Mouse (Mus musculus): ENCODE measurements around the gene Ttc1. TPM values are rescaled to one million over a fixed set of nuclear protein-coding genes. Genes with fewer than 3 reads are reported as not detected.

The Ttc1 gene
- 74.0 and 79.3 TPM in 2 replicates for polyA plus RNA-seq (2014; fragmentation: Nextera tagmentation; extraction: Ambion mirVana)

DNA sequence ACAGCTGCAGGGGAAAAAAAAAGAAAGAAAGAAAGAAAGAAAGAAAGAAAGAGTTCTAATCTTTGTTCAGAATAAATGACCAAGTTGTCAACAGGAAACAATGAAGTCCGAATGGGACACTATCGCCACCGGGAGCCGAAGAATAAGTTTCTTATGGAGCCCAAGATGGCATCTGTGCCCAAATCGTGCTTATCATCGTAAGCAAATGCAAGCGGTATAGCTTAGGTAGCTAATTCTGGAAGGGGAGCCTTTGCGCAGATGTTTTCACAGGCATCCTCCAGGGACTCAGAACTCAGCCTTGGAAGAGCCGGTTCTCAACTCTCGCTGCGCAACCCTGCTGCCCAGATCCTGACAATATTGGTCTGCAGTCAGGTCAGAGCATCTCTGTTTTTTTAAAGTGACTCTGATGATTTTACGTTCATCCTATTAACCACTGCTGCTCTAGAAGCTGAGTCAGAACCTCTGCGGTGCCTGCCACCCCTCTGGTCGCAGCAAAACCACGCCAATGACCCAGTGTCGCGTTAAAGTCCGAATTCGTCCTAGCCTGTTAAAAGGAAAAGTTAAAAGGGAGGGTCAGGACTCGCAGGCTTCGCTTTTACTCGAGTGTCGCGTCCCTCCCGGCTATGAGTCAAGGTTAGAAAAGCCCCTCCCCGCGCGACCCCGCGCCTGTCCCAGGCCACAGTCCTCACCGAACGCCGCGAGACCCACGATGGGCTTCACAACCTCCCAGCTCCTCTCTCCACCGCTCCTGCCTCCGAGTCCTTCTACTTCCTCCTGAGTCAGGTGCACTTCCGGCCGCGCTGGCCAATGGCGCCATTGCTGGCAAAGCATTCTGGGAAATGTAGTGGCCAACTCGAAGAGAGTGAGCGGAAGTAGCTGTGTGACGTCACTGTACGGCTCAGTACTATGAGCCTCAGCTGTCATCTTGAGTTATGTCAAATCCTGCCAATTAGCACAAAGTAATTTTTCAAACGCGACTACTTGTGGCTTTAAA is at the start of gene Ttc1:
Ttc1 (minus strand) TSS at position 776 of the 994 bp plus-strand sequence.
- WGBS: 3% methylated on average over 47 of the region's 47 CpGs

DNA sequence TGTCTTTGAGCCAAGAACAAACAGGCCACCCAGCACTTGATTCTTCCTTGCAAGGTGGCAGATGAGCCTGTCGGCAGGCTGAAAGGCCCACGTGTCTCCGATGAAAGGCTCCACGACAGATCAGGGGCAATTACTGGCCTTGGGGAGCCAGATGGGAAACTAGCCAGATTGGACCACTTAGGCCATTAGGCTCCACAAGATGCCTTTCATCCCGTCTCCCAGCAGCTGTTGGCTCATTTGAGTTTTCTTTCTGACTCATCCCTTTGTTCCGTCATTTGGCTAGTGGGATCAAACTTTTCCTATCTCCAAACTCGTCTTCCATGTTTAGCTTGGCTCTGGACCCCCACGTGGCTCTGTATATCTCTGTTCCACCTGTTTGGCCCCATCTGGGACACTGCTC is 48.2 kb upstream of the Ttc1 start:
- Histone ChIP-seq H3K4me1 (ENCODE audit: control insufficient read depth, insufficient read depth, low read length) (no peaks in the 10 kb centered on the region), H3K36me3 (ENCODE audit: control insufficient read depth, insufficient read depth, low read length) (no peaks in the 10 kb centered on the region), H3K4me3 (replicated peaks; ENCODE audit: low read depth, low read length) (no peak overlapping the region), H3K9me3 (ENCODE audit: control insufficient read depth, low read length) (no peaks in the 10 kb centered on the region), H3K4me2 (ENCODE audit: low read length) (no peak overlapping the region), H3K9ac (replicated peaks; ENCODE audit: low read length) (no peak overlapping the region), H3K27me3 (ENCODE audit: control insufficient read depth, insufficient read depth, low read length) (no peaks in the 10 kb centered on the region), H3K27ac (replicated peaks; ENCODE audit: low read depth, low read length) (no peak overlapping the region)
- WGBS: 79% methylated on average over 8 of the region's 8 CpGs
- ATAC-seq (ENCODE audit: low FRiP score, low TSS enrichment) (no peak), DNase-seq (no peak)

More for the DNA sequence above, at the start of gene Ttc1:
- peak within 1 kb of the TSS; percentile 56 for H3K27ac ChIP-seq (replicated peaks; ENCODE audit: low read depth, low read length)
- peaks cover 26% of the 10 kb centered on the region for H3K36me3 ChIP-seq (ENCODE audit: control insufficient read depth, insufficient read depth, low read length)
- ATAC-seq (ENCODE audit: low FRiP score, low TSS enrichment) (peak; percentile 100), DNase-seq (peak; percentile 99)
- H3K4me1 ChIP-seq (ENCODE audit: control insufficient read depth, insufficient read depth, low read length): peaks cover 6% of the 10 kb centered on the region; the same call in 1 of the 2 replicates
- H3K9me3 ChIP-seq (ENCODE audit: control insufficient read depth, low read length): no peaks in the 10 kb centered on the region
- H3K9ac ChIP-seq (replicated peaks; ENCODE audit: low read length): peak within 1 kb of the TSS; percentile 68
- H3K27me3 ChIP-seq (ENCODE audit: control insufficient read depth, insufficient read depth, low read length): no peaks in the 10 kb centered on the region
- H3K4me2 ChIP-seq (ENCODE audit: low read length): peak within 1 kb of the TSS; percentile 70
- H3K4me3 ChIP-seq (replicated peaks; ENCODE audit: low read depth, low read length): peak within 1 kb of the TSS; percentile 65

DNA sequence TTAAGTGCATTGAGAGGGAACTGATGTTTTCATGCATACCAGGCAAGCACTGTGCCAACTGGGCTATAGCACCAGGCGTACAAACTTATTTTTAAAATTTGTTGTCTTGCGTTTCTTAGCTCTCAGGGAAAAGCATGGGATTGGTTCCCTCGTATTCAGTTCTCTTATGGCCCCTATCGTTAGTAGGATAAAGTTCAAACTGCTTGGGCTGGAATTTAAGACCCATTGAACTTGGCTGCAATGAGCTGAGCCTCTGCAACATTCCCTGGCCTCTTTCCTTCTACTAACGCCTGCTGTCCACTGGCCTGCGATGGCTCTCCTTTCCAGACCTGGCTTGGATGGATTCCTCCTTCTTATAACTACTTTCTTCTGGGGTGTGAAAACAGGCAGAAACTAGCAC is 42.6 kb upstream of the Ttc1 start:
- no peaks in the 10 kb centered on the region for H3K9me3 ChIP-seq (ENCODE audit: control insufficient read depth, low read length)
- DNase-seq: no peak
- no peaks in the 10 kb centered on the region for H3K36me3 ChIP-seq (ENCODE audit: control insufficient read depth, insufficient read depth, low read length)
- H3K4me2 ChIP-seq (ENCODE audit: low read length): no peak overlapping the region
- 93% methylated on average over 6 of the region's 6 CpGs for WGBS
- H3K27me3 ChIP-seq (ENCODE audit: control insufficient read depth, insufficient read depth, low read length): no peaks in the 10 kb centered on the region
- no peak for ATAC-seq (ENCODE audit: low FRiP score, low TSS enrichment)
- H3K27ac ChIP-seq (replicated peaks; ENCODE audit: low read depth, low read length): no peak overlapping the region
- H3K4me3 ChIP-seq (replicated peaks; ENCODE audit: low read depth, low read length): no peak overlapping the region
- no peak overlapping the region for H3K9ac ChIP-seq (replicated peaks; ENCODE audit: low read length)
- no peaks in the 10 kb centered on the region for H3K4me1 ChIP-seq (ENCODE audit: control insufficient read depth, insufficient read depth, low read length)

DNA sequence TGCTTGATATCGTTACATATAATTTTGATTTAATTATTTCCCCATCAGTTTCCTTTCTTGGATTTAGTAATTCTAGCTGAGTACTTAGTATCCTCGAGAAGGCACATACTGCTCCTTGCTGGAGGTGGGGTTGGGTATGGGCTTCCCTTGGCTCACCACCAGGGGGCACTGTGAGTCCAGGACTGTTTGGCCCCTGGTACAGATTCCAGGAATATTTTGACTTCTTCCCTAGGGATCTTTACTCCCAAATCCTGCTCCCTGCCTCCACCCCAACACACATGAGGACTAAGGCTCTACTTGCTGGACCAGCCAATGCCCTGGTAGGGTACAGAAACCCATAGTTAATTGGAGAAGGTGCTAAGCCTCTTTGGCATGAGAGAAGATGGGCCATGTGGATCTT is 36.0 kb upstream of the Ttc1 start:
- Histone ChIP-seq H3K4me2 (ENCODE audit: low read length) (no peak overlapping the region), H3K9ac (replicated peaks; ENCODE audit: low read length) (no peak overlapping the region), H3K27ac (replicated peaks; ENCODE audit: low read depth, low read length) (no peak overlapping the region), H3K27me3 (ENCODE audit: control insufficient read depth, insufficient read depth, low read length) (no peaks in the 10 kb centered on the region), H3K36me3 (ENCODE audit: control insufficient read depth, insufficient read depth, low read length) (no peaks in the 10 kb centered on the region), H3K4me3 (replicated peaks; ENCODE audit: low read depth, low read length) (no peak overlapping the region), H3K4me1 (ENCODE audit: control insufficient read depth, insufficient read depth, low read length) (no peaks in the 10 kb centered on the region), H3K9me3 (ENCODE audit: control insufficient read depth, low read length) (no peaks in the 10 kb centered on the region)
- 11% methylated on average over 2 of the region's 2 CpGs for WGBS
- peak; percentile 82 for DNase-seq
- no peak for ATAC-seq (ENCODE audit: low FRiP score, low TSS enrichment)

DNA sequence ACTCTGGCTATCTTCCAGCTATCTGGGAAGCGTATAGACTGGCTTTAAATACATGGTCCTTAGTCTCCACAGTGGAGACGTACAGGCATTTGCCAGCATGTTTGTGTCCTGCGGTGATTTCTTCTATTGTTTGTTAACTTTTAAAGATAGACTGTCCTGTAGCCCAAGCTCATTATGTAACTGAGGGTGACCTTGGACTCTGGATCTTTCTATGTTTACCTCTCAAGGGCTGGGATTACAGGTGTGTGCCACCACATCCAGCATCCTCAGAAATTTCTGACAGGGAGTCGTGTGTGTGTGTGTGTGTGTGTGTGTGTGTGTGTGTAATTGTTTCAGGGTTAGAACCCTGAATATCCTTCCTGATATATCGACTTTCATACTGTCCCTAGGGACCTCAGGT is 35.3 kb upstream of the Ttc1 start:
- no peak overlapping the region for H3K9ac ChIP-seq (replicated peaks; ENCODE audit: low read length)
- H3K27ac ChIP-seq (replicated peaks; ENCODE audit: low read depth, low read length): no peak overlapping the region
- no peaks in the 10 kb centered on the region for H3K9me3 ChIP-seq (ENCODE audit: control insufficient read depth, low read length)
- DNase-seq (no peak), ATAC-seq (ENCODE audit: low FRiP score, low TSS enrichment) (no peak)
- 81% methylated on average over 5 of the region's 5 CpGs for WGBS
- H3K4me3 ChIP-seq (replicated peaks; ENCODE audit: low read depth, low read length): no peak overlapping the region
- no peaks in the 10 kb centered on the region for H3K36me3 ChIP-seq (ENCODE audit: control insufficient read depth, insufficient read depth, low read length)
- no peak overlapping the region for H3K4me2 ChIP-seq (ENCODE audit: low read length)
- H3K27me3 ChIP-seq (ENCODE audit: control insufficient read depth, insufficient read depth, low read length): no peaks in the 10 kb centered on the region
- H3K4me1 ChIP-seq (ENCODE audit: control insufficient read depth, insufficient read depth, low read length): no peaks in the 10 kb centered on the region

DNA sequence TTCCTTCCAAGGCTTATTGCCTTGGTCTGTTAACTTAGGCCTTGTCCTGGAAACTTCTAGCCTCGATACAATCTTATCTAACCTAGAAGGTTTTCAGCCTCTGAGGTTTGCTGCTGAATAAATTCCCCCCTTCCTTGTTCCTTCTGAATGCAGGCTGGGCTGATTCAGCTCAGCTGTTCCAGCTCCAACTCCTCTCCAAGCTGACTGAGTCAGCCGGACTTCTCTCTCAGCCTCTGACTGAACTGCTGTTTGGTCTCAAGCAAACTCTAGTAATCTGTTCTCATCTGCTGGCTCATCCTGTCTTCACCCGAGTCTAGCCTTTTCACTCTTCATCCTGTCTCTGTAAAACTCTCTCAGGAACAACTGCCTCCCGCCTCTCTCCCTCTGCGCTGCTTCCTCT is 31.7 kb upstream of the Ttc1 start:
- no peak overlapping the region for H3K4me2 ChIP-seq (ENCODE audit: low read length)
- no peak overlapping the region for H3K4me3 ChIP-seq (replicated peaks; ENCODE audit: low read depth, low read length)
- no peaks in the 10 kb centered on the region for H3K9me3 ChIP-seq (ENCODE audit: control insufficient read depth, low read length)
- H3K27ac ChIP-seq (replicated peaks; ENCODE audit: low read depth, low read length): no peak overlapping the region
- no peaks in the 10 kb centered on the region for H3K36me3 ChIP-seq (ENCODE audit: control insufficient read depth, insufficient read depth, low read length)
- DNase-seq (no peak), ATAC-seq (ENCODE audit: low FRiP score, low TSS enrichment) (no peak)
- H3K9ac ChIP-seq (replicated peaks; ENCODE audit: low read length): no peak overlapping the region
- H3K4me1 ChIP-seq (ENCODE audit: control insufficient read depth, insufficient read depth, low read length): no peaks in the 10 kb centered on the region
- peaks cover 13% of the 10 kb centered on the region; the same call in 1 of the 2 replicates for H3K27me3 ChIP-seq (ENCODE audit: control insufficient read depth, insufficient read depth, low read length)
- 75% methylated on average over 5 of the region's 5 CpGs for WGBS

DNA sequence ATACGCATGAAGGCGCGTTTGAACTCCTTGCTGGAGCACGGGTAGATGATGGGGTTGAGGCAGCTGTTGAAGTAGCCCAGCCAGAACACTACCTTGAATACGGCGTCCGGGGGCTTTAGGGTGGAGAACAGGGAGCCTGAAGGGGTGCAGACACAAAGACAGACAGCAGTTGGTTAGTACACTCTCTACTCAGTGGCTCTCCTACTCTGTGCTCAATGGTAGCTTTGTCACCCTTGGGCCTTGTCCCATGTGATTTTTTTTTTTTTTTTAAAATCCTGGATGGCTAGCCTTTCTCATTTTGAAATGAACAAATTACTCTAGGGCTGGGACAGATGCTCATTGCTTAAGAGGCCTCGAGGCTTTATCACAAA is 28.5 kb upstream of the Ttc1 start:
- peak overlapping the region; percentile 45; the same call in 1 of the 2 replicates for H3K9ac ChIP-seq (replicated peaks; ENCODE audit: low read length)
- no peak for DNase-seq
- no peaks in the 10 kb centered on the region for H3K9me3 ChIP-seq (ENCODE audit: control insufficient read depth, low read length)
- H3K4me2 ChIP-seq (ENCODE audit: low read length): peak overlapping the region; percentile 67
- H3K27ac ChIP-seq (replicated peaks; ENCODE audit: low read depth, low read length): no peak overlapping the region
- peaks cover 13% of the 10 kb centered on the region; the same call in 1 of the 2 replicates for H3K27me3 ChIP-seq (ENCODE audit: control insufficient read depth, insufficient read depth, low read length)
- no peaks in the 10 kb centered on the region for H3K4me1 ChIP-seq (ENCODE audit: control insufficient read depth, insufficient read depth, low read length)
- ATAC-seq (ENCODE audit: low FRiP score, low TSS enrichment): no peak
- peak overlapping the region; percentile 36 for H3K4me3 ChIP-seq (replicated peaks; ENCODE audit: low read depth, low read length)
- whole genome bisulfite sequencing: 16% methylated on average over 8 of the region's 8 CpGs
- H3K36me3 ChIP-seq (ENCODE audit: control insufficient read depth, insufficient read depth, low read length): no peaks in the 10 kb centered on the region

DNA sequence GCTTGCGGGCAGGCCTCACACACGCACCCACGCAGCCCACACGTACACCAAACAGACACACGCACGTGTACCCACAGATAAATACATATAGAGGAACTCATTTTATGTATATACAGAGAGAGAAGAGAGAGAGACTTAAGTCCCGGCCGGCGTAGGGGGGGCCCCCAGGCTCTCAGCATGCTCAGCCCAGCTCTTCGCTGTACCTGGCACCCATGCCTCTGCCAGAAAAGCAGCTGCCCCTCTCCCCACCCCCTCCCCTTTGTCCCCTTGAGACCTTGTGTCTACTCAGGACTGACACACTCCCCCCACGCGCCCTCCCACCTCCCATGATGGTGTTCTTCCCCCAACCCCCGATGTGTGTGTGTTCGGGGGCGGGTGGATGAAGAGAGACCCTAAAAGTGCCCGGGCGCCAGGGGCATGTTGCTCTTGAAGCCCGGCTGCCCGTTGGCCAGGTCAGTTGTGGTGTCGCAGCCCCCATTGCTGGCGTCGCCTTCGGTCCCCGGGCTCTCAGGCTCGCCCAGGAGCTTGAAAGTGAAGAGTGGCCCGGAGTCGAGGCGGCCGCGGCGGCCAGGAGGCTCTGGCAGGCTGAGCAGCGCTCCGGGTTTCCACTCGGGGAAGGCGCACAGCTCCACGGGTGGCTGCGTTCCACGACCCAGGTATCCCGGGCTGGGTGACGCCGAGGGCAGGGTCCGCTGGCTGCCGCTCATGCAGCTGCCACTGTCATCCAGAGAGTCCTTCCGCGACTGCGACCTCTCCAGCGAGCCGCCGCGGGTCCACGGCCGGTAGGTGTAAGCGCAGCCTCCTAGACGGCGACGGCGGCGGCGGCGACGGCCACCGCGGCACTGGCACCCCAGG is 27.9 kb upstream of the Ttc1 start:
- Histone ChIP-seq H3K36me3 (ENCODE audit: control insufficient read depth, insufficient read depth, low read length) (no peaks in the 10 kb centered on the region), H3K9ac (replicated peaks; ENCODE audit: low read length) (peak overlapping the region; percentile 45; the same call in 1 of the 2 replicates), H3K4me1 (ENCODE audit: control insufficient read depth, insufficient read depth, low read length) (no peaks in the 10 kb centered on the region), H3K27me3 (ENCODE audit: control insufficient read depth, insufficient read depth, low read length) (peaks cover 13% of the 10 kb centered on the region; the same call in 1 of the 2 replicates), H3K4me2 (ENCODE audit: low read length) (peak overlapping the region; percentile 67), H3K27ac (replicated peaks; ENCODE audit: low read depth, low read length) (no peak overlapping the region), H3K9me3 (ENCODE audit: control insufficient read depth, low read length) (no peaks in the 10 kb centered on the region), H3K4me3 (replicated peaks; ENCODE audit: low read depth, low read length) (peak overlapping the region; percentile 36)
- WGBS: 13% methylated on average over 63 of the region's 63 CpGs
- ATAC-seq (ENCODE audit: low FRiP score, low TSS enrichment): peak; percentile 46; the same call in 1 of the 2 replicates
- DNase-seq: peak; percentile 67

Data from midbrain, embryonic 14.5 days (tissue).